8 mouse cellular contexts compared by ENCODE assay signal in genomic region chr4:132145092-132145491, GRCm38 (mm10). TPM values are rescaled to one million over a fixed set of nuclear protein-coding genes. Genes with fewer than 3 reads are reported as not detected.
DNase-seq lines count a peak whose midpoint lies in the region; ATAC-seq and TF ChIP-seq lines count a peak whose summit lies in the region.

No protein-coding gene starts in this region.

- H3K4me2 ChIP-seq in embryonic facial prominence, embryonic 14.5 days (ENCODE audit: low read depth, low read length) = peak overlapping the region; percentile 90
- peak overlapping the region; percentile 92 for H3K4me2 ChIP-seq in limb, embryonic 12.5 days

- H3K4me3 ChIP-seq in left cerebral cortex, adult 2 months = 0 out of 2 replicates have a peak overlapping the region, but pooled peaks have one; percentile 4
- peak overlapping the region; percentile 51 for H3K4me3 ChIP-seq in embryonic facial prominence, embryonic 14.5 days (ENCODE audit: low read depth, low read length)
- peak overlapping the region; percentile 57; the same call in 1 of the 2 replicates for H3K4me3 ChIP-seq in limb, embryonic 12.5 days (replicated peaks)

- TF ChIP-seq CTCF in left cerebral cortex, adult 2 months (IDR thresholded peaks at IDR 0.05) = no peak

- ATAC-seq in CD4-positive, CD25-positive, alpha-beta regulatory T cell, adult 4 months = no peak
- ATAC-seq in embryonic facial prominence, embryonic 14.5 days (ENCODE audit: low read depth) = no peak
- no peak for ATAC-seq in limb, embryonic 12.5 days (ENCODE audit: insufficient number of reproducible peaks, insufficient read depth, low FRiP score, low TSS enrichment, low read depth)
- no peak for ATAC-seq in frontal cortex, adult (ENCODE audit: low TSS enrichment)

- no peaks in the 10 kb centered on the region for H3K4me1 ChIP-seq in embryonic facial prominence, embryonic 14.5 days (ENCODE audit: control insufficient read depth, insufficient read depth, low read length)
- 0 out of 2 replicates have a peak, but pooled peaks cover 13% of the 10 kb centered on the region for H3K4me1 ChIP-seq in limb, embryonic 12.5 days (replicated peaks)

- peak overlapping the region; percentile 24; the same call in 1 of the 2 replicates for H3K27ac ChIP-seq in left cerebral cortex, adult 2 months
- H3K27ac ChIP-seq in embryonic facial prominence, embryonic 14.5 days (replicated peaks; ENCODE audit: low read depth, low read length) = no peak overlapping the region
- H3K27ac ChIP-seq in limb, embryonic 12.5 days = no peak overlapping the region

- intact Hi-C loops in left cerebral cortex, adult 2 months (cut with DNase I) = no loop called here
- intact Hi-C loops in left cerebral cortex, postnatal 14 days (cut with DNase I) = no loop called here

- peak; percentile 8 for DNase-seq in CD4-positive, CD25-positive, alpha-beta regulatory T cell, adult 2 months (ENCODE audit: low read depth, low spot score)
- no peak for DNase-seq in left cerebral cortex, adult 2 months (ENCODE audit: extremely low spot score in 1 of 2, low spot score in 2 of 2)
- DNase-seq in left cerebral cortex, postnatal 14 days (ENCODE audit: low spot score in 2 of 2) = no peak
- no peak for DNase-seq in embryonic facial prominence, embryonic 14.5 days (ENCODE audit: low spot score)
- no peak for DNase-seq in spleen, postnatal 36 days (ENCODE audit: low spot score in 2 of 2)

- H3K27me3 ChIP-seq in embryonic facial prominence, embryonic 14.5 days (replicated peaks; ENCODE audit: control insufficient read depth, insufficient read depth, low read length) = peaks cover 40% of the 10 kb centered on the region
- peaks cover 70% of the 10 kb centered on the region for H3K27me3 ChIP-seq in limb, embryonic 12.5 days

- H3K9me3 ChIP-seq in embryonic facial prominence, embryonic 14.5 days (ENCODE audit: control insufficient read depth, low read length) = no peaks in the 10 kb centered on the region
- no peaks in the 10 kb centered on the region; the same call in 1 of the 2 replicates for H3K9me3 ChIP-seq in limb, embryonic 12.5 days

- H3K36me3 ChIP-seq in embryonic facial prominence, embryonic 14.5 days (ENCODE audit: control insufficient read depth, insufficient read depth, low read length) = no peaks in the 10 kb centered on the region
- no peaks in the 10 kb centered on the region for H3K36me3 ChIP-seq in limb, embryonic 12.5 days

- H3K9ac ChIP-seq in embryonic facial prominence, embryonic 14.5 days (ENCODE audit: low read depth, low read length) = no peak overlapping the region
- H3K9ac ChIP-seq in limb, embryonic 12.5 days (replicated peaks) = no peak overlapping the region

- 35% methylated on average over 10 of the region's 10 CpGs for WGBS in embryonic facial prominence, embryonic 14.5 days
- 41% methylated on average over 10 of the region's 10 CpGs for WGBS in limb, embryonic 12.5 days

RNA-seq across cellular contexts. Expression of gene Oprd1, which starts 0.8 kb away (rescaled TPM):
- polyA plus RNA-seq in CD4-positive, CD25-positive, alpha-beta regulatory T cell, adult 4 months (2017; shearing (Covaris generic)) = not detected
- total RNA-seq in left cerebral cortex, adult 2 months (2021) = 10 to 100 TPM; 17.9 to 21.1 TPM
- 10 to 100 TPM; 11.9 to 12.4 TPM for total RNA-seq in left cerebral cortex, postnatal 14 days (2021)
- polyA plus RNA-seq in embryonic facial prominence, embryonic 14.5 days (2014; fragmentation: Nextera tagmentation; extraction: Ambion mirVana) = 0.19 and 0.26 TPM in 2 replicates
- polyA plus RNA-seq in limb, embryonic 12.5 days (2016; fragmentation: Nextera tagmentation; extraction: Ambion mirVana) = 0.51 and 0.69 TPM in 2 replicates

Comparison
In these comparisons a context has a peak if more than half of its experiments do, and no peak if none do; other contexts are left out.
1. H3K4me3 ChIP-seq: peak in every context shown above with its lines; median percentile 57 in limb, embryonic 12.5 days; 51 in embryonic facial prominence, embryonic 14.5 days; 4 in left cerebral cortex, adult 2 months.